Mouse (Mus musculus) embryonic facial prominence, embryonic 12.5 days (tissue): ENCODE measurements around the gene Vkorc1l1. TPM values are rescaled to one million over a fixed set of nuclear protein-coding genes. Genes with fewer than 3 reads are reported as not detected.
"Not testable (repeated sequence)": the region's sequence is repeated elsewhere in the genome, so short reads cannot be mapped to it uniquely, and the experiment has no call there.

Experiments used
- ATAC-seq: fragments of 200-750 bp; cut with Nextera tagmentation; 2 replicates; pipeline ENCODE4 v1.8.0; 2017; ENCODE audit not compliant: insufficient number of reproducible peaks, insufficient read depth, low FRiP score, low TSS enrichment
- H3K27ac ChIP-seq: fragments of 300-500 bp; sonication (generic); 2 replicates; pipeline ENCODE4 v1.5.1; 2016; ENCODE audit warnings: mild to moderate bottlenecking
- H3K27me3 ChIP-seq: fragments of 300-500 bp; sonication (generic); 2 replicates; pipeline ENCODE4 v1.6.1; 2016; ENCODE audit warnings: mild to moderate bottlenecking, moderate library complexity
- H3K36me3 ChIP-seq: fragments of 300-500 bp; sonication (generic); 2 replicates; pipeline ENCODE4 v1.6.1; 2016; ENCODE audit warnings: mild to moderate bottlenecking
- H3K4me1 ChIP-seq: fragments of 300-500 bp; sonication (generic); 2 replicates; pipeline ENCODE4 v1.6.1; 2016
- H3K4me2 ChIP-seq: fragments of 300-500 bp; sonication (generic); replicated peaks from 2 replicates; pipeline ENCODE4 v1.6.1; 2016; ENCODE audit warnings: mild to moderate bottlenecking, moderate library complexity
- H3K4me3 ChIP-seq: fragments of 300-500 bp; sonication (generic); 2 replicates; pipeline ENCODE4 v1.5.1; 2016; ENCODE audit warnings: mild to moderate bottlenecking
- H3K9ac ChIP-seq: fragments of 300-500 bp; sonication (generic); 2 replicates; pipeline ENCODE4 v1.6.1; 2016; ENCODE audit warnings: mild to moderate bottlenecking, moderate library complexity
- H3K9me3 ChIP-seq: fragments of 300-500 bp; sonication (generic); 2 replicates; pipeline ENCODE4 v1.6.1; 2016; ENCODE audit warnings: mild to moderate bottlenecking, moderate library complexity
- WGBS: fragments of 180-500 bp; shearing (Covaris S2); methylation state at CpG from one replicate; pipeline ENCODE4 v1.1.7; 2016; 5-methylcytosine and 5-hydroxymethylcytosine counted together
- polyA plus RNA-seq: library from polyadenylated mRNA; unstranded; fragments of >200 nt; fragmentation: Nextera tagmentation; extraction: Ambion mirVana; gene quantifications from 2 replicates; pipeline ENCODE4 v1.2.1, GENCODE M21; 2016

The Vkorc1l1 gene
- polyA plus RNA-seq = 35.1 and 35.8 TPM in 2 replicates

DNA sequence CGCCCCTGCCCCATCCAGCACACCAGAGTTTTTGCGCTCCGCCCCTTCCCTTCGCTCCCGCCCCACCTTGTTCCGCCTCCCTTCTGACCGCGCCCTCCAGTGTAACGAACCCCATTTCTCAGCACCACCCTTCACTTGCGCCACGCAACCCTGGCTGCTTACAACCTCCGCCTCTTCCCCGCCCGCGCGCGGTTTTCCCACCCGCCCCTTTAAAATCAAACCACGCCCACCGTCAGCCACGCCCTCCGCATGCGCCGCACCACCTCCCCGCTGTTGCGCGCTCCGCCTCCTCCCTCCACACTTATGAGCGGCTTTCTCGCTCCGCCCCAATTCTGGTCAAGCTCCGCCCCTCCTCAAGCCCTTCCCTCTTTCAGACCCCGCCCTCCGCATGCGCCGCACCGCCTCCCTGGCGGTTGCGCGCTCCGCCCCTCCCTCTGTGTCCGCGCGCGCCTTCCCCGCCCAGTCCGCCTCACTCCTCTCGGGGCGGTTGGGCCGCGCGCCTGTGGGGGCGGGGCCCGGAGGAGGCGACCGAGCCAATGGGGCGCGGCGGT lies at the start of gene Vkorc1l1:
Vkorc1l1 (plus strand) TSS at position 476 of the 551 bp plus-strand sequence.
- H3K4me2 ChIP-seq = peak within 1 kb of the TSS; percentile 79
- peak within 1 kb of the TSS; percentile 91 for H3K4me3 ChIP-seq
- peak; percentile 98 for ATAC-seq
- peak within 1 kb of the TSS; percentile 72 for H3K27ac ChIP-seq
- H3K27me3 ChIP-seq = no peaks in the 10 kb centered on the region
- H3K4me1 ChIP-seq = peaks cover 2% of the 10 kb centered on the region; the same call in 1 of the 2 replicates
- H3K36me3 ChIP-seq = peaks cover 9% of the 10 kb centered on the region; the same call in 1 of the 2 replicates
- H3K9ac ChIP-seq = peak within 1 kb of the TSS; percentile 90
- WGBS = under 1% methylated on average over 51 of the region's 59 CpGs
- no peaks in the 10 kb centered on the region for H3K9me3 ChIP-seq

DNA sequence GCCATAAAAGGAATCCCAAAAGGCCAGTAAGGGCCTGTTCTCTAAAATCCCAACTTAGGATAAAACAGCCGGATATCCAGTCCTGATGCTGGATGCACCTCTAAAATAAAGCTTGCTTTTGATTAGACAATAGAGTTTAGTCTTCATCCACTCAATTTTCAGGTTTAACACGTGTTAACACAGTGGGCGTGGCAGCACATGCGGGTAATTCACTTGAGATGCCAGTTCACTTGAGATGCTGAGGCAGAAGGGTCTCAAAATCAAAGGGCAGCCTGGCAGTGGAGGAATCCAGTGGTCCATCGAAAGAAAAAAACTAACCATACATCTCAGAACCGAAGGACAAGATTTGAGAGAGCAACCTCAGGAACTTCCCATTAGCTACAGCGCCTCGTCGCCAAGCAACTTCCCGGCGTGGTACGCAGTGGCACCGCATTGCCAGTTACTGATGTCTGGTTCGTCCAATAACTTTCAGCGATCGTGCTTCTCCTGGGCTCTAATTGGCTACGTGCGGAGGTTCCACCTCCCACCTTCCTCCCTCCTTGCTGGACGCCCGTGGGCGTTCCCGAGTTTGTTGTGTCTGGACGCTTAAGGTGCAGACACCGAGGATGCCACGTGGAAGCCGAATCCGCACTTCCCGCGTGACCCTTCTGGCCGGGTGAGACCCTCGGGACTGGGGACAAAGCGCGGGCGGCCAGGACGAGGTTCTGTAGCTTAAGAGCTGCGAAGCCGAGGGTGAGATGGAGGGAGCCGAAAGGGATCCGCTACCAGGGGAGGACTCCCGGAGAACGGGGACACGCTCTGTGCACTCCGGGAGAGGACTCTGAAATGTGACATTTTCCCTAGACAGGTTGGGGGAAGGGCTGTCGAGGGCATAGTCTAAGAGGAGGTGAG lies 46.3 kb upstream of the Vkorc1l1 start, which contains the start of gene Zbed5:
Zbed5 (plus strand) TSS at position 526 of the 891 bp plus-strand sequence.
- H3K9ac ChIP-seq = peak within 1 kb of the TSS; percentile 66

DNA sequence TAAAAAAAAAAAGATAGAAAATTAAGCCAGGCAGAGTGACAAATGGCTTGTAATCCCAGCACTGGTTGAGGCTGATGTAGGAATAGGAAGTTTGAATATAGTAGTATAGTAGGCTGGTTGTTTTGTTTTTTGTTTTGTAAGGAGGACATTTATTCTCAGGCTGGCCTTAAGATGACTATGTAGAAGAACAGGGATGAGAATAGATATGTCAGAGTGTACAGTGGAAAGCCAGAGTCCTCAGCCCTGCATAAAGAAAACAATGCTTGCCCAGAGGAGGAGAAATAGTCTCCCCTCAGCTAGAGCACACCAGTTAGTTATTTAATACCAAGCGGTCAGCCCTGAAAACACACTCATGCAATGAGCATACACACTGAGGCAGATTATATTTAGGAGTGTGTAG lies 43.3 kb upstream of the Vkorc1l1 start, which contains the start of gene Phkg1:
Phkg1 (minus strand) TSS at position 101 of the 400 bp plus-strand sequence.
- WGBS = 95% methylated on average over 1 of the region's 1 CpGs
- no peaks in the 10 kb centered on the region for H3K9me3 ChIP-seq
- no peak within 1 kb of the TSS for H3K4me2 ChIP-seq
- peaks cover 10% of the 10 kb centered on the region; the same call in 1 of the 2 replicates for H3K4me1 ChIP-seq
- no peaks in the 10 kb centered on the region for H3K27me3 ChIP-seq
- ATAC-seq = no peak
- H3K9ac ChIP-seq = no peak within 1 kb of the TSS
- no peak within 1 kb of the TSS for H3K27ac ChIP-seq
- no peak within 1 kb of the TSS for H3K4me3 ChIP-seq
- H3K36me3 ChIP-seq = peaks cover 10% of the 10 kb centered on the region

More for the DNA sequence above, 46.3 kb upstream of the Vkorc1l1 start, which contains the start of gene Zbed5:
- Histone ChIP-seq H3K9me3 (no peaks in the 10 kb centered on the region), H3K4me3 (peak within 1 kb of the TSS; percentile 74), H3K27ac (no peak within 1 kb of the TSS), H3K4me2 (peak within 1 kb of the TSS; percentile 77), H3K27me3 (no peaks in the 10 kb centered on the region), H3K4me1 (peaks cover 10% of the 10 kb centered on the region; the same call in 1 of the 2 replicates), H3K36me3 (no peaks in the 10 kb centered on the region)
- peak; percentile 96 for ATAC-seq
- 2% methylated on average over 44 of the region's 44 CpGs for WGBS

DNA sequence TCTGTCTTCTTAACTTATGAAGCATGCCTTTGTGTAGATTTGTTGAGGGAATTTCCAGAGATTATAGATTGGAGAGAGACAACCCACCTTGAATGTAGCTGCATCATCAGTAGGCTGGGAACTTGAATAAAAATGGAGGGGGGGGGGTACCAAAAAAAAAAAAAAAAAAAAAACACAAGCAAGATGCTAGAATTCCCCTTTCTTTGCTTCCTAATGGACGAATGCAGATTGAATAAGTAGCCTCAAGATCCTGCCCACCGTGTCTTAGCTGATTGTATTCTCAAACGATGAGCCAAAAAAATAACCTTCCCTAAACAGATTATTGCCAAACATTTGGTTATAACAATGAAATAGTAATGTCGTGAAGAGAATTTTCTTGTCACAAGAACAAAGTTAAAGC lies 34.0 kb upstream of the Vkorc1l1 start:
- H3K9ac ChIP-seq = 0 out of 2 replicates have a peak overlapping the region, but pooled peaks have one; percentile 81
- H3K4me1 ChIP-seq = 0 out of 2 replicates have a peak, but pooled peaks cover 7% of the 10 kb centered on the region
- peak overlapping the region; percentile 80 for H3K27ac ChIP-seq
- H3K27me3 ChIP-seq = no peaks in the 10 kb centered on the region
- peak overlapping the region; percentile 89 for H3K4me2 ChIP-seq
- H3K9me3 ChIP-seq = no peaks in the 10 kb centered on the region
- peaks cover 4% of the 10 kb centered on the region; the same call in 1 of the 2 replicates for H3K36me3 ChIP-seq
- ATAC-seq = no peak
- H3K4me3 ChIP-seq = peak overlapping the region; percentile 75
- WGBS = 29% methylated on average over 4 of the region's 4 CpGs

DNA sequence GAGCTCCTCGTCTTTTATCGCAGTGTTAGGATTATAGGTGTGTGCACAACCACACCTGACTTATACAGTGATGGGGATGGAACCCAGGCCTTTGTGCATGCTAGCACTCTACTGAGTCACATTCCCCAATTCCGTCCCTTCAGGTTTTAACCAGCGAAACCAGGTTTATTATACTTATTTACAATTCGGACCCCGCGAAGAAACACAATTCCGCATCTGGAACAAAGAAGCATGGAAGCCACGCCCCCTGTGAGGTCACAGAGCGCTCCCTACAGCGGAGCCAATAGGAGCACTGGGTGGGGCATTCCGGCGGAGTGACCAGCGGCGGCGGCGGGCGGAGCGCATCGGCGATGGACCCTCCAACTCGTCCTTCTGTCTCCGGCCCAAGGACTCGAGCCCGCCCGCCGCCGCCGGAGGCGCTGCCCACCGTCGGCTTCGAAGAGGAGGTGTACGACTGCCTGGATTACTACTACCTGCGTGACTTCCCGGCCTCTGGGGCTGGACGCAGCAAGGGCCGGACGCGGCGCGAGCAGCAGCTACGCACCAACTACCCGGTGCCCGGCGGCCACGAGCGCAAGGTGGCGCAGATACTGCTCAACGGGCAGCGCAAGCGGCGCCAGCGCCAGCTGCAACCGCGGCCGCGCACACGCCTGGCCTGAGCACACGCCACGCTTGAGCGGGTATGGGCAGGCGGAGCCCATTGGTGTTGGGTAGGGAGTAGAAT lies 33.4 kb upstream of the Vkorc1l1 start, which contains the start of gene Nupr1l:
Nupr1l (plus strand) TSS at position 299 of the 724 bp plus-strand sequence.
- H3K4me1 ChIP-seq = 0 out of 2 replicates have a peak, but pooled peaks cover 7% of the 10 kb centered on the region
- peak; percentile 94 for ATAC-seq
- under 1% methylated on average over 63 of the region's 63 CpGs for WGBS
- H3K27ac ChIP-seq = peak within 1 kb of the TSS; percentile 89
- no peaks in the 10 kb centered on the region for H3K27me3 ChIP-seq
- no peaks in the 10 kb centered on the region for H3K36me3 ChIP-seq
- H3K4me3 ChIP-seq = peak within 1 kb of the TSS; percentile 75
- H3K9me3 ChIP-seq = no peaks in the 10 kb centered on the region
- H3K4me2 ChIP-seq = peak within 1 kb of the TSS; percentile 89
- H3K9ac ChIP-seq = peak within 1 kb of the TSS; percentile 81

DNA sequence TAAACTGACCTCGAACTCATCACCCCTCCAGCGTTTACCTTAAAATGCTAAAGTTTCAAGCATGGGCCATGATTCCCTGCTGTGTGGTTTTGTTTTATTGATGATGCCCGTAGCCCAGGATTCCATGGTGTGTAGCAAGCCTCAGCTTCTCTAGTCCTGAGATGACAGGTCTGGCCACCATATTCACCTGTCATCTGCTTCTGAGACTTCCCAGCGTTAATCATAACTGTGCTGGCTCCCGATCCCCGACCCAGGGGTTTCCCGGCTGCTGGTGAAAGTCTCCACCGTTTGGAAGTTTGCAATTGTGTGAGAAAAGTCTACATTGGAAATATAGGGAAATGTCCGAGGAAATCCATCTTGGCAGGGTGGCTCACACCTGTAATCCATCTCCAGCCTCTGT lies 32.6 kb upstream of the Vkorc1l1 start:
- 69% methylated on average over 9 of the region's 9 CpGs for WGBS
- H3K36me3 ChIP-seq = no peaks in the 10 kb centered on the region

DNA sequence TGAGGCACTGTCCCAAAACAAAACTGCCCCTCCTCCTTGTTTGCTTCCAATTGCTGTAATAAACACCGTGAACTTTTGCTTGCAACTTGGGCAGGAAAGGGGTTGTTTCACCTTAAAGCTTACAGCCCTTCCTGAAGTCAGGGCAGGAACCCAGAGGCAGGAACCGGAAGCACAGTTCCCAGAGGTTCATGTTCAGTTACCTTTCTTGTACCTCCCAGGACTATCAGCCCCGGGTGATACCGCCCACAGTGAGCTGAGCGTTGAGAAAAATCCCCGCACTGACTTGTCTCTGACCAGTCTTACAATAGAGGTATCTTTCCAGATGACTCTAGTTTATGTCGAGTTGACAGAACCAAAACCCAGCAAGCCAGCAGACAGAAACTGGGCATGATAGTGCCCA lies 32.2 kb upstream of the Vkorc1l1 start:
- no peak for ATAC-seq
- Histone ChIP-seq H3K4me2 (no peak overlapping the region), H3K27me3 (no peaks in the 10 kb centered on the region), H3K9ac (no peak overlapping the region), H3K27ac (no peak overlapping the region), H3K9me3 (no peaks in the 10 kb centered on the region), H3K36me3 (no peaks in the 10 kb centered on the region), H3K4me1 (0 out of 2 replicates have a peak, but pooled peaks cover 7% of the 10 kb centered on the region), H3K4me3 (no peak overlapping the region)
- WGBS = 79% methylated on average over 7 of the region's 7 CpGs

More for the DNA sequence above, 32.6 kb upstream of the Vkorc1l1 start:
- no peaks in the 10 kb centered on the region for H3K9me3 ChIP-seq
- H3K4me3 ChIP-seq = peak overlapping the region; percentile 75
- ATAC-seq = no peak
- H3K4me2 ChIP-seq = peak overlapping the region; percentile 89
- no peak overlapping the region; the same call in 1 of the 2 replicates for H3K9ac ChIP-seq
- no peaks in the 10 kb centered on the region for H3K27me3 ChIP-seq
- H3K4me1 ChIP-seq = 0 out of 2 replicates have a peak, but pooled peaks cover 7% of the 10 kb centered on the region
- no peak overlapping the region for H3K27ac ChIP-seq

DNA sequence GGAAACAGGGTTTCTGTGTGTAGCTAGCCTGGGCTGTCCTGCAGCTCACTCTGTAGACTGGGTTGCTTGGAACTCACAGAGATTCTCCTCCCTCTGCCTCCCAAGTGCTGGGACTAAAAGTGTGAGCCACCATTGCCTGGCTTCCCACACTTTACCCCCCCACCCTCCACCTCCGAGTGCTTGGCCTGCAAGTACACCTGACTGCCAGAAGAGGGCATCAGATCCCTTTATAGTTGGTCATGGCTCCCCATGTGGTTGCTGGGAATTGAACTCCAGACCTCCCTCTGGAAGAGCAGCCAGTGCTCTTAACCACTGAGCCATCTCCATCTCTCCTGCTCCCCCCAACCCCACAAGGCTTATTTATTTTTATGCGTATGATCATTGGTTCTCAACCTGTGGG lies 27.7 kb upstream of the Vkorc1l1 start:
- no peaks in the 10 kb centered on the region for H3K36me3 ChIP-seq
- no peak overlapping the region for H3K9ac ChIP-seq
- WGBS = 32% methylated on average over 2 of the region's 2 CpGs
- no peak for ATAC-seq
- 0 out of 2 replicates have a peak, but pooled peaks cover 2% of the 10 kb centered on the region for H3K4me1 ChIP-seq
- H3K27ac ChIP-seq = no peak overlapping the region
- no peaks in the 10 kb centered on the region for H3K9me3 ChIP-seq
- H3K4me2 ChIP-seq = no peak overlapping the region
- no peak overlapping the region for H3K4me3 ChIP-seq
- H3K27me3 ChIP-seq = no peaks in the 10 kb centered on the region

DNA sequence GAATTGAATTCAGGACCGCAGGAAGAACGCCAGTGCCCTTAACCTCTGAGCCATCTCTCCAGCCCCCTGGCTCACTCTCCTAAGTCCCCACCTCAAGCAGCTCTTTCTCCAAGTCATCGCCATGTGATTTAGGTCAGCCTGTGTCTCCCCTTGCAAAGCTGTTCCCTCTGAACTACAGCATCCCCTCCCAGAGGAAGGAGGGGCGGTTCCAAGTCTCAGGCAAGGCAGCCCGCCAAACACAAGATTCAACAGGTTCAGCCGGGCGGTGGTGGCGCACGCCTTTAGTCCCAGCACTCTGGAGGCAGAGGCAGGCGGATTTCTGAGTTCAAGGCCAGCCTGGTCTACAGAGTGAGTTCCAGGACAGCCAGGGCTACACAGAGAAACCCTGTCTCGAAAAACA lies 26.3 kb upstream of the Vkorc1l1 start:
- not testable (repeated sequence) for H3K4me1 ChIP-seq, H3K27me3 ChIP-seq, H3K36me3 ChIP-seq, H3K27ac ChIP-seq, H3K4me3 ChIP-seq, ATAC-seq, H3K4me2 ChIP-seq, H3K9ac ChIP-seq, H3K9me3 ChIP-seq
- 84% methylated on average over 11 of the region's 11 CpGs for WGBS

DNA sequence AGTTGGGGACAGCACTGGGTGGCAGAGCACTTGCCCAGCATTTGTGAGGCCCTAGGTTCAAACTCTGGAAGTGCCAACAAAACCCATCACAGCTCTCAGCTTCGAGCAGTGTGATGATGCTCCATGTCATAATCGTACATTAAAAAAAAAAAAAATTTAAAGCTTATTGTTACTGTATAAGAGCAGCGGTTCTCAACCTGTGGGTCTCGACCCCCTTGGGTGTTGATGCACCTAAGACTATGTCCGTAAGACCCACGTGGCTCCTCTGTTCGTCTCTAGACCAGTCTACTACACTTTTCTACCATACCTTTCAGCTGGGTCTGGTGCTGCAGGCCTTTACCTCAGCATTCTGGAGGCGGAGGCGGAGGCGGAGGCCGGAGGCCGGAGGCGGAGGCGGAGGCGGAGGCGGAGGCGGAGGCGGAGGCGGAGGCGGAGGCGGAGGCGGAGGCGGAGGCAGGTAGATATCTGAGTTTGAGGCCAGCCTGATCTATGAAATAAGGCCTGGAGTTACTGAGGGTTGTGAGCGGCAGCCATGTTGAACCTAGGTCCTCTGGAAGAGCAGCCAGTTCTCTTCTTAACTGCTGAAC lies 23.6 kb upstream of the Vkorc1l1 start:
- no peak overlapping the region for H3K27ac ChIP-seq
- H3K9me3 ChIP-seq = no peaks in the 10 kb centered on the region
- WGBS = 90% methylated on average over 24 of the region's 24 CpGs
- H3K4me1 ChIP-seq = no peaks in the 10 kb centered on the region
- no peak overlapping the region for H3K4me3 ChIP-seq
- H3K36me3 ChIP-seq = no peaks in the 10 kb centered on the region
- no peak for ATAC-seq
- H3K27me3 ChIP-seq = no peaks in the 10 kb centered on the region
- H3K9ac ChIP-seq = no peak overlapping the region
- H3K4me2 ChIP-seq = no peak overlapping the region

DNA sequence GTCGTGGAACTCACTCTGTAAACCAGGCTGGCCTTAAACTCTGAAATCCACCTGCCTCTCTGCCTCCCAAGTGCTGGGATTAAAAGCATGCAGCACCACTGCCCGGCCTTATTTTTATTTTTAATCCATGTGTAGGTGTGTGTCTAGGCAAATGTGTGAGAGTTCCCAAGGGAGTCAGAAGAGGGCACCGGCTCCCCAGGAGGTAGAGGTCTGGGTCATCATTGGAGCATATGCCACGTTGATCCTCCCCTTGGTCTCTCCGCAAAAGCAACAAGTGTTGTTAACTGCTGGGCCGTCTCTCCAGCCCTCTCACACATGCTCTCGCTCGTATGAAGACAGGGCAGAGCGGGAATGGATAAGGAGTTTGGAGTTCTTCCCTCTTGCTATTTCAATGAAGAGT lies 23.0 kb upstream of the Vkorc1l1 start:
- no peaks in the 10 kb centered on the region for H3K36me3 ChIP-seq
- H3K4me1 ChIP-seq = no peaks in the 10 kb centered on the region
- H3K9me3 ChIP-seq = no peaks in the 10 kb centered on the region
- ATAC-seq = no peak
- H3K27me3 ChIP-seq = no peaks in the 10 kb centered on the region
- 84% methylated on average over 9 of the region's 9 CpGs for WGBS
- no peak overlapping the region for H3K4me3 ChIP-seq
- no peak overlapping the region for H3K4me2 ChIP-seq
- no peak overlapping the region for H3K27ac ChIP-seq
- H3K9ac ChIP-seq = no peak overlapping the region
